Comparison of ENCODE assay signal across 8 mouse cellular contexts in genomic region chr14:45220090-45220956, GRCm38 (mm10). TPM values are rescaled to one million over a fixed set of nuclear protein-coding genes. Genes with fewer than 3 reads are reported as not detected.
DNase-seq lines count a peak whose midpoint lies in the region; ATAC-seq and TF ChIP-seq lines count a peak whose summit lies in the region.

Gene Txndc16, minus strand, starts transcription at chr14:45220328.

- peak; percentile 93 to 95 for DNase-seq in cerebellum, adult 2 months
- peak; percentile 81 to 82 for DNase-seq in layer of hippocampus, adult 8-10 months (ENCODE audit: low spot score in 2 of 2)
- DNase-seq in lung, embryonic 14.5 days: peak; percentile 92
- DNase-seq in testis, postnatal 14 days (ENCODE audit: low spot score): peak; percentile 79

- no peaks in the 10 kb centered on the region for H3K36me3 ChIP-seq in ES-Bruce4 (ENCODE audit: control insufficient read depth, insufficient read depth, low read length, poor library complexity, severe bottlenecking)
- H3K36me3 ChIP-seq in lung, embryonic 14.5 days (ENCODE audit: insufficient read depth): no peaks in the 10 kb centered on the region

- WGBS in cerebellum, adult 2 months: under 1% methylated on average over 59 of the region's 59 CpGs
- 1% methylated on average over 59 of the region's 59 CpGs for WGBS in lung, embryonic 14.5 days

- peak within 1 kb of the TSS; percentile 99 for H3K4me2 ChIP-seq in lung, embryonic 14.5 days

- H3K9me3 ChIP-seq in ES-Bruce4 (replicated peaks; ENCODE audit: control insufficient read depth, insufficient read depth, low read length, poor library complexity, severe bottlenecking): no peaks in the 10 kb centered on the region
- no peaks in the 10 kb centered on the region for H3K9me3 ChIP-seq in lung, embryonic 14.5 days (ENCODE audit: low read depth, low read length)

- no peaks in the 10 kb centered on the region for H3K27me3 ChIP-seq in ES-Bruce4 (ENCODE audit: control insufficient read depth, insufficient read depth, low read length, poor library complexity, severe bottlenecking)
- H3K27me3 ChIP-seq in cerebellum, adult 2 months (ENCODE audit: control insufficient read depth, insufficient read depth, low read length): no peaks in the 10 kb centered on the region
- H3K27me3 ChIP-seq in lung, embryonic 14.5 days (ENCODE audit: insufficient read depth, low read length): no peaks in the 10 kb centered on the region

- peak within 1 kb of the TSS; percentile 80 for H3K4me3 ChIP-seq in ES-Bruce4 (ENCODE audit: low read depth, low read length)
- peak within 1 kb of the TSS; percentile 90 for H3K4me3 ChIP-seq in cerebellum, adult 2 months (replicated peaks; ENCODE audit: insufficient read depth, low read depth, low read length)
- peak within 1 kb of the TSS; percentile 80 for H3K4me3 ChIP-seq in lung, embryonic 14.5 days (ENCODE audit: low read depth, low read length)

- TF ChIP-seq EP300 in ES-Bruce4 (IDR thresholded peaks at IDR 0.05; ENCODE audit: insufficient read depth, low read depth, low read length): no peak

- no peak within 1 kb of the TSS for H3K27ac ChIP-seq in ES-Bruce4 (ENCODE audit: insufficient read depth, low read length)
- peak within 1 kb of the TSS; percentile 86 for H3K27ac ChIP-seq in cerebellum, adult 2 months (ENCODE audit: insufficient read depth, low read length)
- H3K27ac ChIP-seq in lung, embryonic 14.5 days (ENCODE audit: low read depth): peak within 1 kb of the TSS; percentile 93

- no peak for TF ChIP-seq POLR2A in ES-Bruce4 (IDR thresholded peaks at IDR 0.05; ENCODE audit: insufficient read depth, low read length)
- TF ChIP-seq POLR2A in cerebellum, adult 2 months (IDR thresholded peaks at IDR 0.05; ENCODE audit: borderline replicate concordance, insufficient read depth, low read length): peak; percentile 82

- no peak for TF ChIP-seq CTCF in ES-Bruce4 (IDR thresholded peaks at IDR 0.05; ENCODE audit: low read depth, low read length)
- no peak for TF ChIP-seq CTCF in cerebellum, adult 2 months (IDR thresholded peaks at IDR 0.05; ENCODE audit: borderline replicate concordance, insufficient read depth, low read depth, low read length)
- no peak for TF ChIP-seq CTCF in lung, embryonic 14.5 days (IDR thresholded peaks at IDR 0.05; ENCODE audit: low read depth)

- peak; percentile 42 for ATAC-seq in frontal cortex, adult (ENCODE audit: low TSS enrichment)
- peak in 1 of 2 experiments; percentile 12; a peak in 1 of 4 replicates for ATAC-seq in hematopoietic stem cell, adult 5-6 weeks (replicated peaks in 1 of 2; ENCODE audit: insufficient read depth in 1 of 2, low FRiP score in 2 of 2, low TSS enrichment in 1 of 2, low read depth in 1 of 2, poor library complexity in 2 of 2, severe bottlenecking in 2 of 2)
- peak; percentile 44 for ATAC-seq in lung, embryonic 14.5 days (ENCODE audit: insufficient read depth)
- ATAC-seq in neutrophil, adult 5-6 weeks (ENCODE audit: extremely low read depth, insufficient number of reproducible peaks, low FRiP score, poor library complexity, severe bottlenecking): peak; percentile 11; the same call in 1 of the 2 replicates

- peak within 1 kb of the TSS; percentile 75 for H3K9ac ChIP-seq in ES-Bruce4 (ENCODE audit: low read depth, poor library complexity, severe bottlenecking)
- H3K9ac ChIP-seq in lung, embryonic 14.5 days: peak within 1 kb of the TSS; percentile 80

- no peaks in the 10 kb centered on the region for H3K4me1 ChIP-seq in ES-Bruce4 (ENCODE audit: control insufficient read depth, insufficient read depth, low read length)
- H3K4me1 ChIP-seq in cerebellum, adult 2 months (ENCODE audit: control insufficient read depth, insufficient read depth, low read length): peaks cover 13% of the 10 kb centered on the region
- H3K4me1 ChIP-seq in lung, embryonic 14.5 days (ENCODE audit: insufficient read depth): no peaks in the 10 kb centered on the region

RNA-seq across cellular contexts. Expression of gene Txndc16, which starts in this region (rescaled TPM):
- polyA plus RNA-seq in ES-Bruce4 (2011; ENCODE audit: insufficient read depth, insufficient read length, low read depth, missing spikeins): 6.0 and 8.1 TPM in 2 replicates
- 42.6 and 45.2 TPM in 2 replicates for polyA plus RNA-seq in cerebellum, adult 2 months (2012; rRNA removed)
- total RNA-seq in hematopoietic stem cell, adult 5-6 weeks (2017): 17.8 and 28.7 TPM in 2 replicates
- 10 to 100 TPM; 64.7 to 69.3 (median 66.1) TPM for total RNA-seq in layer of hippocampus, adult 8-10 months (2022)
- 13.8 and 17.5 TPM in 2 replicates for polyA plus RNA-seq in lung, embryonic 14.5 days (2014; fragmentation: Nextera tagmentation; extraction: Ambion mirVana)
- 98.5 and 125 TPM in 2 replicates for total RNA-seq in neutrophil, adult 5-6 weeks (2017)
